Mouse (Mus musculus) midbrain, embryonic 15.5 days (tissue): ENCODE measurements around the gene Zbtb20. TPM values are rescaled to one million over a fixed set of nuclear protein-coding genes. Genes with fewer than 3 reads are reported as not detected.

ENCODE experiments used
- ATAC-seq: fragments of 200-750 bp; cut with Nextera tagmentation; replicated peaks from 2 replicates; pipeline ENCODE4 v1.8.0; 2017; ENCODE audit warnings: moderate TSS enrichment
- H3K27ac ChIP-seq: fragments of 300-500 bp; sonication (generic); 2 replicates; pipeline ENCODE4 v1.5.1; 2015; ENCODE audit warnings: mild to moderate bottlenecking, inconsistent platforms
- H3K27me3 ChIP-seq: fragments of 300-500 bp; sonication (generic); replicated peaks from 2 replicates; pipeline ENCODE4 v1.6.1; 2015; ENCODE audit warnings: inconsistent platforms
- H3K36me3 ChIP-seq: fragments of 300-500 bp; sonication (generic); replicated peaks from 2 replicates; pipeline ENCODE4 v1.6.1; 2015; ENCODE audit warnings: inconsistent platforms
- H3K4me1 ChIP-seq: fragments of 300-500 bp; sonication (generic); 2 replicates; pipeline ENCODE4 v1.6.1; 2015; ENCODE audit warnings: inconsistent platforms
- H3K4me2 ChIP-seq: fragments of 300-500 bp; sonication (generic); 2 replicates; pipeline ENCODE4 v1.6.1; 2015; ENCODE audit warnings: inconsistent platforms, mild to moderate bottlenecking, moderate library complexity
- H3K4me3 ChIP-seq: fragments of 300-500 bp; sonication (generic); 2 replicates; pipeline ENCODE4 v1.5.1; 2015; ENCODE audit warnings: mild to moderate bottlenecking, inconsistent platforms
- H3K9ac ChIP-seq: fragments of 300-500 bp; sonication (generic); 2 replicates; pipeline ENCODE4 v1.6.1; 2015; ENCODE audit warnings: mild to moderate bottlenecking, inconsistent platforms
- H3K9me3 ChIP-seq: fragments of 300-500 bp; sonication (generic); 2 replicates; pipeline ENCODE4 v1.6.1; 2016; ENCODE audit warnings: inconsistent platforms
- WGBS: fragments of 180-500 bp; shearing (Covaris S2); methylation state at CpG from one replicate; pipeline ENCODE4 v1.1.7; 2015; ENCODE audit warnings: mixed read lengths; 5-methylcytosine and 5-hydroxymethylcytosine counted together
- polyA plus RNA-seq: library from polyadenylated mRNA; unstranded; fragments of >200 nt; fragmentation: Nextera tagmentation; extraction: Ambion mirVana; gene quantifications from 2 replicates; pipeline ENCODE4 v1.2.1, GENCODE M21; 2015

Zbtb20 gene
- polyA plus RNA-seq, 1 experiment from 2014 or later: 76.5 TPM

GRCm38 (mm10) chr16:43385620-43386210 lies 510.0 kb downstream of the Zbtb20 start:
- Histone ChIP-seq H3K9me3 (no peaks in the 10 kb centered on the region), H3K27ac (no peak overlapping the region), H3K36me3 (no peaks in the 10 kb centered on the region), H3K4me3 (no peak overlapping the region), H3K9ac (no peak overlapping the region), H3K4me1 (no peaks in the 10 kb centered on the region), H3K27me3 (no peaks in the 10 kb centered on the region), H3K4me2 (no peak overlapping the region)
- 66% methylated on average over 5 of the region's 5 CpGs for WGBS
- no peak for ATAC-seq

- Histone ChIP-seq H3K36me3 (no peaks in the 10 kb centered on the region), H3K27me3 (no peaks in the 10 kb centered on the region), H3K9me3 (no peaks in the 10 kb centered on the region), H3K4me2 (no peak overlapping the region), H3K27ac (no peak overlapping the region), H3K4me3 (no peak overlapping the region), H3K4me1 (no peaks in the 10 kb centered on the region), H3K9ac (no peak overlapping the region)
- ATAC-seq: no peak
- 66% methylated on average over 5 of the region's 5 CpGs for WGBS
These were observed 510.7 kb downstream of the Zbtb20 start for GRCm38 (mm10) chr16:43386426-43386825.

GRCm38 (mm10) chr16:43388389-43388788 lies 512.7 kb downstream of the Zbtb20 start:
- Histone ChIP-seq H3K4me1 (no peaks in the 10 kb centered on the region), H3K27me3 (no peaks in the 10 kb centered on the region), H3K4me3 (no peak overlapping the region), H3K9ac (no peak overlapping the region), H3K4me2 (no peak overlapping the region), H3K9me3 (no peaks in the 10 kb centered on the region), H3K27ac (no peak overlapping the region), H3K36me3 (no peaks in the 10 kb centered on the region)
- no peak for ATAC-seq
- WGBS: 96% methylated on average over 5 of the region's 5 CpGs

GRCm38 (mm10) chr16:43390387-43390786 lies 514.7 kb downstream of the Zbtb20 start:
- Histone ChIP-seq H3K4me1 (no peaks in the 10 kb centered on the region), H3K4me3 (no peak overlapping the region), H3K27ac (no peak overlapping the region), H3K27me3 (no peaks in the 10 kb centered on the region), H3K9me3 (no peaks in the 10 kb centered on the region), H3K36me3 (no peaks in the 10 kb centered on the region), H3K4me2 (no peak overlapping the region), H3K9ac (no peak overlapping the region)
- ATAC-seq: no peak
- WGBS: 93% methylated on average over 4 of the region's 4 CpGs

GRCm38 (mm10) chr16:43393382-43393781 lies 517.7 kb downstream of the Zbtb20 start:
- H3K27ac ChIP-seq: no peak overlapping the region
- H3K4me3 ChIP-seq: no peak overlapping the region
- 93% methylated on average over 4 of the region's 4 CpGs for WGBS
- no peaks in the 10 kb centered on the region for H3K27me3 ChIP-seq
- H3K4me2 ChIP-seq: no peak overlapping the region
- H3K36me3 ChIP-seq: no peaks in the 10 kb centered on the region
- H3K9me3 ChIP-seq: no peaks in the 10 kb centered on the region
- ATAC-seq: no peak
- H3K4me1 ChIP-seq: no peaks in the 10 kb centered on the region
- no peak overlapping the region for H3K9ac ChIP-seq

- 76% methylated on average over 9 of the region's 9 CpGs for WGBS
- ATAC-seq: no peak
- no peaks in the 10 kb centered on the region for H3K9me3 ChIP-seq
These were observed 518.4 kb downstream of the Zbtb20 start for GRCm38 (mm10) chr16:43394013-43394568.

GRCm38 (mm10) chr16:43394760-43395159 lies 519.1 kb downstream of the Zbtb20 start:
- Histone ChIP-seq H3K4me2 (no peak overlapping the region), H3K4me1 (no peaks in the 10 kb centered on the region), H3K27me3 (no peaks in the 10 kb centered on the region), H3K36me3 (no peaks in the 10 kb centered on the region), H3K9me3 (no peaks in the 10 kb centered on the region), H3K27ac (no peak overlapping the region), H3K4me3 (no peak overlapping the region), H3K9ac (no peak overlapping the region)
- WGBS: 86% methylated on average over 2 of the region's 2 CpGs
- no peak for ATAC-seq

More at GRCm38 (mm10) chr16:43394013-43394568, 518.4 kb downstream of the Zbtb20 start:
- no peaks in the 10 kb centered on the region for H3K36me3 ChIP-seq
- no peak overlapping the region for H3K4me3 ChIP-seq
- no peaks in the 10 kb centered on the region for H3K4me1 ChIP-seq
- H3K9ac ChIP-seq: no peak overlapping the region
- no peak overlapping the region for H3K27ac ChIP-seq
- no peak overlapping the region for H3K4me2 ChIP-seq
- no peaks in the 10 kb centered on the region for H3K27me3 ChIP-seq

- H3K4me1 ChIP-seq: no peaks in the 10 kb centered on the region
- H3K27me3 ChIP-seq: no peaks in the 10 kb centered on the region
- no peak overlapping the region for H3K4me3 ChIP-seq
- no peaks in the 10 kb centered on the region for H3K36me3 ChIP-seq
- no peak overlapping the region for H3K9ac ChIP-seq
- no peaks in the 10 kb centered on the region for H3K9me3 ChIP-seq
- no peak overlapping the region for H3K27ac ChIP-seq
- ATAC-seq: no peak
- 93% methylated on average over 11 of the region's 11 CpGs for WGBS
- H3K4me2 ChIP-seq: no peak overlapping the region
These were observed 521.4 kb downstream of the Zbtb20 start for GRCm38 (mm10) chr16:43396849-43397628.

GRCm38 (mm10) chr16:43397629-43398323 lies 522.1 kb downstream of the Zbtb20 start:
- Histone ChIP-seq H3K4me2 (no peak overlapping the region), H3K9ac (no peak overlapping the region), H3K27me3 (no peaks in the 10 kb centered on the region), H3K27ac (no peak overlapping the region), H3K4me3 (no peak overlapping the region), H3K4me1 (no peaks in the 10 kb centered on the region), H3K36me3 (no peaks in the 10 kb centered on the region), H3K9me3 (no peaks in the 10 kb centered on the region)
- no peak for ATAC-seq
- 88% methylated on average over 3 of the region's 3 CpGs for WGBS

GRCm38 (mm10) chr16:43399428-43399827 lies 523.7 kb downstream of the Zbtb20 start:
- ATAC-seq: no peak
- Histone ChIP-seq H3K27ac (no peak overlapping the region), H3K27me3 (no peaks in the 10 kb centered on the region)

GRCm38 (mm10) chr16:43400046-43400445 lies 524.4 kb downstream of the Zbtb20 start:
- Histone ChIP-seq H3K9me3 (no peaks in the 10 kb centered on the region), H3K4me3 (no peak overlapping the region)

More at GRCm38 (mm10) chr16:43399428-43399827, 523.7 kb downstream of the Zbtb20 start:
- Histone ChIP-seq H3K9ac (no peak overlapping the region), H3K36me3 (no peaks in the 10 kb centered on the region), H3K4me1 (no peaks in the 10 kb centered on the region), H3K4me3 (no peak overlapping the region), H3K4me2 (no peak overlapping the region), H3K9me3 (no peaks in the 10 kb centered on the region)

GRCm38 (mm10) chr16:43400949-43401348 lies 525.3 kb downstream of the Zbtb20 start:
- H3K9me3 ChIP-seq: no peaks in the 10 kb centered on the region
- no peak overlapping the region for H3K4me2 ChIP-seq
- no peaks in the 10 kb centered on the region for H3K36me3 ChIP-seq
- H3K27me3 ChIP-seq: no peaks in the 10 kb centered on the region
- 80% methylated on average over 2 of the region's 2 CpGs for WGBS
- no peak overlapping the region for H3K9ac ChIP-seq
- no peaks in the 10 kb centered on the region for H3K4me1 ChIP-seq
- no peak overlapping the region for H3K27ac ChIP-seq
- no peak for ATAC-seq
- no peak overlapping the region for H3K4me3 ChIP-seq

More at GRCm38 (mm10) chr16:43400046-43400445, 524.4 kb downstream of the Zbtb20 start:
- H3K27ac ChIP-seq: no peak overlapping the region
- no peaks in the 10 kb centered on the region for H3K27me3 ChIP-seq
- ATAC-seq: no peak
- H3K36me3 ChIP-seq: no peaks in the 10 kb centered on the region
- no peak overlapping the region for H3K9ac ChIP-seq
- H3K4me1 ChIP-seq: no peaks in the 10 kb centered on the region
- no peak overlapping the region for H3K4me2 ChIP-seq
